Mouse (Mus musculus) ovary, postnatal 14 days (tissue): ENCODE results near the gene Comtd1.

Experiments
- DNase-seq: peaks from one replicate; pipeline ENCODE4 v3.0.0; 2022; ENCODE audit warnings: low spot score

Gene Comtd1

GRCm38 (mm10) chr14:21806203-21806602 is 42.6 kb downstream of the Comtd1 start:
- DNase-seq, result no peak

- no peak for DNase-seq
These were observed 46.1 kb downstream of the Comtd1 start for GRCm38 (mm10) chr14:21802543-21803206.

- no peak for DNase-seq
These were observed 47.2 kb downstream of the Comtd1 start for GRCm38 (mm10) chr14:21801624-21802023.

GRCm38 (mm10) chr14:21800641-21801040 is 48.1 kb downstream of the Comtd1 start:
- no peak for DNase-seq
